Mouse (Mus musculus) bone marrow, adult 2 months (tissue): ENCODE results near the gene Tmod2.
"Not testable (repeated sequence)": the region's sequence is repeated elsewhere in the genome, so short reads cannot be mapped to it uniquely, and the experiment has no call there.

Experiments used
- CTCF ChIP-seq: fragments of 200-500 bp; IDR thresholded peaks from 2 replicates; pipeline ENCODE4 v1.5.1; 2011; ENCODE audit warnings: low read length, control low read depth; ENCODE audit not compliant: control insufficient read depth, insufficient read depth
- POLR2A ChIP-seq: fragments of 200-500 bp; IDR thresholded peaks from 2 replicates; pipeline ENCODE4 v1.6.1; 2011; ENCODE audit warnings: low read depth, mild to moderate bottlenecking, control low read depth, low read length, borderline replicate concordance; ENCODE audit not compliant: control insufficient read depth

GRCm38 (mm10) chr9:75656456-75656855, 45.3 kb upstream of the Tmod2 start:
- TF ChIP-seq CTCF, POLR2A: not testable (repeated sequence)
